Mouse (Mus musculus) gastrocnemius, adult 8-10 months (tissue): Measurements from ENCODE around the gene Noa1. TPM values are rescaled to one million over a fixed set of nuclear protein-coding genes. Genes with fewer than 3 reads are reported as not detected.

Experiments
- DNase-seq, 2 experiments: peaks; one replicate each; pipeline ENCODE4 v3.0.0; 2022; ENCODE audit warnings: low spot score in 2 of 2
- microRNA-seq: library from miRNA; unstranded; fragments of <30 nt; microRNA quantifications from one replicate; pipeline ENCODE4 v1.2.0, GENCODE M21; 2022
- total RNA-seq, 4 experiments: library from RNA; stranded (reverse); gene quantifications; 2 replicates each; pipeline ENCODE4 v1.2.4; 2022

The Noa1 gene
- total RNA-seq, 4 experiments from 2014 or later: 14.3 to 17.1 (median 15.8) TPM

- DNase-seq: no peak
These were observed 55.5 kb downstream of the Noa1 start for GRCm38 (mm10) chr5:77254402-77254801.

- DNase-seq: no peak
These were observed 56.7 kb downstream of the Noa1 start for GRCm38 (mm10) chr5:77253154-77253553.

- no peak for DNase-seq
These were observed 57.6 kb downstream of the Noa1 start for GRCm38 (mm10) chr5:77252115-77252827.

- no peak for DNase-seq
These were observed 58.2 kb downstream of the Noa1 start for GRCm38 (mm10) chr5:77251656-77252055.

GRCm38 (mm10) chr5:77250083-77250482, 59.8 kb downstream of the Noa1 start:
- DNase-seq: no peak

- no peak for DNase-seq
These were observed 63.9 kb downstream of the Noa1 start for GRCm38 (mm10) chr5:77245787-77246671.

GRCm38 (mm10) chr5:77245463-77245786, 64.5 kb downstream of the Noa1 start:
- DNase-seq: no peak

- no peak for DNase-seq
These were observed 65.4 kb downstream of the Noa1 start for GRCm38 (mm10) chr5:77244331-77244987.

Small RNAs within 50 kb of the gene (microRNA-seq; reads per million reads assigned to microRNA genes)
- gene Mir5098: not detected

Other genes starting within 250 kb of the Noa1 start
- gene Hopx, start 195.0 kb downstream of the Noa1 start, total RNA-seq: 1 to 10 TPM; 1.2 to 2.7 (median 2.2) TPM
- not detected for gene Spink2, start 98.6 kb downstream of the Noa1 start, total RNA-seq
- 10 to 100 TPM in 1 of 4 experiments, 1 to 10 TPM in 3; 8.3 to 10.2 (median 9.2) TPM for gene Rest, start 44.6 kb downstream of the Noa1 start, total RNA-seq
- 10 to 100 TPM; 25.5 to 29.7 (median 25.7) TPM for gene Polr2b, start 63 bp upstream of the Noa1 start, total RNA-seq
- gene Igfbp7, start 98.0 kb upstream of the Noa1 start, total RNA-seq: 10 to 100 TPM; 34.1 to 69.3 (median 46.6) TPM